Mouse (Mus musculus): Measurements from ENCODE around the gene Arl13a.
"Not testable (repeated sequence)": the region's sequence is repeated elsewhere in the genome, so short reads cannot be mapped to it uniquely, and the experiment has no call there.

Arl13a gene

GRCm38 (mm10) chrX:134187201-134187600, at the start of gene Arl13a:
Gene Arl13a (plus strand): TSS chrX:134187501.
- not testable (repeated sequence) for DNase-seq

DNA sequence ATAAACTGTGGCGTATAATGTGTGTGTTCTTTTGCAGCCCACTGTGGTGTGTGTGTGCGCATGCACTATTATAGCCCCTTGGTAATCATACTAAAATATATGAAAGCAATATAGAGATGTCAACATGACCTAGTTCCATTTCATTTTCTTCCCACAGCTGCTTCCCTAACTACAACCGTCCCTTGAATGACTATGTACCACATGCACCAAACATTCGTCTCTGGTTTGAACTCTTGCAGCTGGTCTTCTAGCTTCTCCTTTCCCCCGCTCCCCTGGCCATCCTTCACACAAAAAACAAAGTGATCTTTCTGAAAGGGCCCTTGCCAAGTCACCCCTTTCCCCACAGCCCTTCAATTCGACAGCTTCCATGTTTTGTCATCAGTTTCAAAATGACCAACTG, 47.3 kb upstream of the Arl13a start:
- no peak for DNase-seq

DNA sequence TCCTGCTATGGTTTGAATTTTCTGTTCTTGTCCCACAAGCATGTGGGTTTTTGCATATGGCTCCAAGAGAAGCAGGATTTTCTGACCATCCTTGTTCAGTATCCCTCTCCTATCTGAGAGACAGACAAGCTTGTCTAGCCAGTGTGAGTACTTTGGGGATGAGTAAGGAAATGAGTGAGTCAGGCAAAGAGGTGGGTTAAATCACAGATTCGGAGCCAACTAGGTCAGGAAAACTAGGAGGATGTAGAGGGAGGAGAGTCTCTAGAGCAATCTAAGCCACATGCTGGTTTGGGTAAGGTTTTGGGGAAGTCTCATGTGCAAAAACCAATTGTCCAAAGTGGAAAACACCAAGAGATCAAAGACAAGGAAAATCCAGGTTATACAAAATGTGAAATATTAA, 45.8 kb upstream of the Arl13a start:
- DNase-seq: no peak

GRCm38 (mm10) chrX:134141986-134142385, 45.3 kb upstream of the Arl13a start:
- no peak for DNase-seq

GRCm38 (mm10) chrX:134158151-134158550, 29.1 kb upstream of the Arl13a start:
- no peak for DNase-seq

GRCm38 (mm10) chrX:134160442-134160841, 26.9 kb upstream of the Arl13a start:
- DNase-seq: no peak

GRCm38 (mm10) chrX:134162043-134162720, 25.1 kb upstream of the Arl13a start, which contains the start of gene Xkrx:
Gene Xkrx (minus strand): TSS chrX:134162076.
- DNase-seq: peak; percentile 11

DNA sequence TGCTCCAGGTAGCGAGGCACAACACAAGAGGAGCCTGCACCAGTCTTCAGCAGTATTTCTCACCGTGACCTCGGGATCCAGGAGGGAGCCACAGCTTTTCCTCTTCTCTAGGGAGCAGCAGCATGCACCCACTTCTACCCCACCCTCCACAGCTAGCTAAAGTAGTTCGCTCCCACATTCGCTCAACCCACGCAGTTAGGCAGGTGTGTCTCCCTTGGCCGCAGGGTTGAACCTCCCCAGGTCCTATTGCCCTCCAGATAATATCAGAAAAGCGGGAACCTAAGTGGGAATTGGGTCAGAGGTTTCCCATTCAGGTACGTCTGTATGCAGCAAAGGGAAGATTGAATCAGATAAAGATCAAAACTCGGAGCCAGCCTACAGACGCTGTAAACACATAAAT, 24.5 kb upstream of the Arl13a start:
- DNase-seq: peak; percentile 25 to 33

DNA sequence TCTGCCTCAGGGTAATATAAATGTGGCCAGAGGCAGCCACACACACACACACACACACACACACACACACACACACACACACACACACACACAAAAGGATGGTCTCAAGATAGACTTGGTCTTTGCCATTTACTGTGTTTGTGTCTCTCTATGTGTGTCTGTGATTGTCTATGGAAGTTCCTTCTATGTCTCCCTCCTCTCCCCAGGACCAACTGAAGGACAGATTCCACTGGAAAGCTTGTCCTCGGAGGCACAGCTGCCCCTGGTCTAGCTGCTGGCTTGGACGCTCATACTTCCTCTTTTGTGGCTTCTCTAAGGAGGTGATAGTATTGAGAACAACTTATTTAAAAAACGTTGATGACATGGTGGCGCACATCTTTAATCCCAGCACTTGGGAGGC, 23.8 kb upstream of the Arl13a start:
- no peak for DNase-seq

DNA sequence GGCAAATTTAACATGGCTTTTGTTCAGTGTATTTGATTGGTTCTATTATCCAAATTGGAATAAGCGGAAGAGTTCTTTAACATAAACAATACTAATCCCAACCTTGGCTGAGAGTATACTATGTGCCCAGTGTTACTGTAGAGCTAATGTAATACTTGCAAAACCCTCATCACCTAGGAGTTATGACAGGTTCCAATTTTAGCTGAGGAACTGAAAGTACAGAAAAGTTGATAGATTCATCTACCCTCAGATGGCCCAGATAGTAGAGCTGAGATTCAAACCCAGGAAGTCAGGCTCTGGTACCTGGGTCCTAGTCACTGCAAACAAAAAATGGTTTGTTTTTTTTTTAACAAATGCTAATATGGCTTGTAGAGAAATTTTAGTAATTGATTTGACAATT, 16.7 kb upstream of the Arl13a start:
- no peak for DNase-seq

GRCm38 (mm10) chrX:134174699-134175098, 12.6 kb upstream of the Arl13a start:
- no peak for DNase-seq

GRCm38 (mm10) chrX:134208491-134208890, 21.2 kb downstream of the Arl13a start:
- DNase-seq: no peak

- no peak for DNase-seq
Observed at GRCm38 (mm10) chrX:134211151-134211642, 23.9 kb downstream of the Arl13a start.

DNA sequence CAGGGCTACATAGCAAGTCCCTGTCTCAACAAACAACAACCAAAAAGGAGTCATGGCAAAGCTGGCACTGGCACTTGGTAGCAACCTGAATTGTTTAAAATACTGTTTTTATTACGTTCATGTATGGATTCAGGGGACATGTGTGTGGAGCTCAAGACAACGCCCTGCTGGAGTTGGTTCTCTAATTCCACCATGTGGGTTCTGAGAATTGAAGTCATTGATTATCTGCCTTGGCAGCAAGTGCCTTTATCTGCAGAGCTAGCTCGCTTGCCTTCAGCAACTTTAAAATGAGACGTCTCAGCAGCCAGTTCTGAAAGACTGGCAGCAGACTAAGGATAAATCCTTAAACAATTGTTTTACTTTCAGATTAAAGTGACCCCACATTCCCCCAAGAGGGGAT, 30.9 kb downstream of the Arl13a start:
- DNase-seq: no peak

GRCm38 (mm10) chrX:134220618-134221017, 33.3 kb downstream of the Arl13a start:
- no peak for DNase-seq

DNA sequence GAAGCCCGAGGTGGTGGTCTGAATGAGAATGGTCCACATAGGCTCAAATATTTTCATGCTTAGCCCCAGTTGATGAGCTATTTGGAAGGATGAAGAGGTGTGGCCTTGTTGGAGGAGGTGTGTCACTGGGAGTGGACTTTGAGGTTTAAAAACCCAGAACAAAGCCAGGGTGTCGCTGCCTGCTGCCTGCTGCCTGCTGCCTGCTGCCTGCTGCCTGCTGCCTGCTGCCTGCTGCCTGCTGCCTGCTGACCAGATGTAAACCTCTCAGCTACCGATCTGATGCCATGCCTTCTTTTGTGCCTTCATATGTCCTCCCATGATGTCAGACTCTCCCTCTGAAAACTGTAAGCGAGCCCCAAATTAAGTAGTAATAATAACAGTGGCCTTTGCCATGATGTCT, 34.6 kb downstream of the Arl13a start, which contains the start of gene Nox1:
Nox1 (minus strand) TSS at position 101 of the 400 bp plus-strand sequence.
- no peak for DNase-seq

GRCm38 (mm10) chrX:134233048-134233447, 45.7 kb downstream of the Arl13a start:
- DNase-seq: no peak

DNA sequence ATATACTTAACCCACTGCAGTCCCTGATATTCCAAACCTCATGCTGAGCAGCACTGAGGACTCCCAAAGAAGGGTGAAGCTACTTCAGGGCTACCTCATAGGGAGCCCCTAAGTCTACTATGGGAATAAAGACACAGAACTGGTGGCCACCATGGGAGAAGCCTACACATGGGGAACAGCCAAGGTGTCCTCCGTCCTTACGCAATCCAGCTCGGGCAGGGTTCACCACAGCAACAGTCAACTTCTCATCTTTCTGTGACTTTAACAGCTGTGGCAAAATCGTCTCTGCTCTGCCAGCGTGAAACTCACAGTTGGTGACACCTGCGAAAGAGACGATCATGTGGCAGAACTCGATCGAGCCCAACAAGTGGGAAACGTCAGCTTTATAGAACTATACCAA, 51.0 kb downstream of the Arl13a start:
- DNase-seq: no peak

- DNase-seq: no peak
Observed at GRCm38 (mm10) chrX:134245946-134246345, 58.6 kb downstream of the Arl13a start.

DNA sequence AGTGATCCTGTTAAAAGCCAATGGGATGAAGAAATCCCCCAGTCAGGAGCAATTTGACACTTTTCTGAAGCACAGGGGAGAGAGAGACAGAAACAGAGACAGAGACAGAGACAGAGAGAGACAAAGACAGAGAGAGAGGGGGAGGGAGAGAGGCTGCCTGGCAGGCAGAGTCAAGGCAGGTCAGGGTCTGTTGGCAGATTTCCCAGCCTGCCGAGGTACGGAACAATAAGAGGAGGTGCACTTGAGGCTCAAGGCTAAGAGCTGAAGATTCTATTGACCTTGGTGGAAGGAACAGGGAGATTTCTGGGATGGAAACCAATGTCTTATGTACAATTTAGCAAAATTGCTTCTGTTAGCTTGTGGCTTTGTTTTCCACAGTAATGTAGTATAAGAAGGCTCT, 60.9 kb downstream of the Arl13a start:
- DNase-seq: no peak
